Mouse (Mus musculus): Measurements from ENCODE around the gene 1500011B03Rik.

Gene 1500011B03Rik

GRCm38 (mm10) chr5:114809181-114809756 is 14.0 kb downstream of the 1500011B03Rik start:
- DNase-seq (ENCODE audit: low spot score in 2 of 2), result no peak

DNA sequence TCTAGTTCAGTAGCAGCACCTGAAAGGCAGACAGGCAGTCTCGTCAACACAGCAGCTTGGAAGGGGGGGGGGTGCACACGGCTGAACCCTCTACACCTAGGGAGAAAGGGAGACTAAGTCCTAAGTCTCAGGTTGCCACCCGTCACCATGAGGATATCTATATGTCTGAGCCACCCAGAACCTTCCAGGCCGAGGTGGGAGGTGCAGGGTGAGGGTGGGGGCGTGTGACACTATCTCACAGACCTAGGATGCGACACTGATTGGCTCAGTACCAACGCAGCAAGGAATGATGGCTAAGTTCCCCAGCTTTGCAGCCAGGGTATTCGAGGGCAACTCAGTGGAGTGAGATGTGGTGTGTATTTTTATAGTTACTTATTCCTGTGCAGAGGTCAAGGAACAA is 14.9 kb downstream of the 1500011B03Rik start:
- no peak for DNase-seq (ENCODE audit: low spot score in 2 of 2)

DNA sequence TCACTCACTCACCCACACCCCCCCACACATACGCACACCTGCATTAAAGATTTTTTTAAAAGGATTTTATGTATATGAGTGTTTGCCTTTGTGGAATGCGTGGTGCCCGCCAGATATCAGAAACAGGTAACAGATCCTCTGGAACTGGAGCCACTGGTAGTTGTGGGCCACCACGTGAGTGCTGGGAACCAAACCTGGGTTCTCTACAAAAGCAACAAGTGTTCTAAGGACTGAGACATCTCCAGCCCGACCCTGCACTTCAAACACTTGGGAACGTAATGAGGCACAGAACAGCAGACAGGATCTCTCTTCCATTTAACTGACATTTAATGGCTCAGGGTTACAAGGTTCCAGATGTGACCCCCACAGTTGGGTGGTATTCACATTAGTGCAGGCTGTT is 15.4 kb downstream of the 1500011B03Rik start:
- DNase-seq (ENCODE audit: low spot score in 2 of 2), result no peak

DNA sequence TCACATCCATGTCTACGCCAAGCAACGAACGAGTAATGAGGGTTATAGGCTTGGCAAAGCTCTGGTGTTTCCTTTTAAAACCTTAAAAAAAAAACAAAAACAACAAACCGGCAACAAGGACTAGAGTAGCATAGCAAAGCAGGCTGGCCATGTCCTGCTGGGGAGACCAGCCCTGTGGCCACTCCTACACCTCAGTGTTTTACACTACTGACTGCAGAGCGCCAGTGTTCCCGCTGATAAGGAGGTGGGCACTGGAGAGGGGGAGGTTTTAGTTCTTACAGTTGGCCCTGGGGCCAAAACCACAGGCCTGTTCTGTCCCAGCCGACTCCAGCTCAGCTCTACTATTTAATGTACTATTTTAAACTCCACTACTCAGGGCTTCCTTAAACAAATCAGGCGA is 15.8 kb downstream of the 1500011B03Rik start:
- no peak for DNase-seq (ENCODE audit: low spot score in 2 of 2)

DNA sequence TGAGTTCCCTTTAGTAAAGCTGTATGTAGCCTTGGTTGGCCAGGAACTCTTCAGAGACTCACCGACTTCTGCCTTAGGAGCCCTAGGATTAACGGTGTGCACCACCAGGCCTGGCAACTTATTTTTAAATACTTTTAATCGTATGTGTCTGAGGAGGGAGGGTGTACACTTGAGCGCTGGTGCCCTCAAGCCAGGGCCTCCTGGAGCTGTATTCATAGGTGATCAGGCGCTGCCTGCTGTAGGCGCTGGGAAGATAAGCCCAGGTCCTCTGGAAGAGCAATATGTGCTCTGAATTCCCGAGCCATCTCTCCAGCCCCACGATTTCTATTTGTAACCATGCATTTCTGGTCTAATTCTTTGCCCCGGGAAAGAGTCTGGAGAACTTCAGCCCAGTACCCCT is 16.2 kb downstream of the 1500011B03Rik start:
- no peak for DNase-seq (ENCODE audit: low spot score in 2 of 2)

- DNase-seq (ENCODE audit: low spot score in 2 of 2), result no peak
Observed at GRCm38 (mm10) chr5:114806636-114807035, 16.6 kb downstream of the 1500011B03Rik start.

GRCm38 (mm10) chr5:114805436-114806350 is 17.6 kb downstream of the 1500011B03Rik start:
- peak in 1 of 2 experiments; percentile 25 for DNase-seq (ENCODE audit: low spot score in 2 of 2)

GRCm38 (mm10) chr5:114804958-114805357 is 18.3 kb downstream of the 1500011B03Rik start:
- DNase-seq (ENCODE audit: low spot score in 2 of 2), result peak in 1 of 2 experiments; percentile 19

- DNase-seq (ENCODE audit: low spot score in 2 of 2), result no peak
Observed at GRCm38 (mm10) chr5:114804335-114804734, 18.9 kb downstream of the 1500011B03Rik start.

DNA sequence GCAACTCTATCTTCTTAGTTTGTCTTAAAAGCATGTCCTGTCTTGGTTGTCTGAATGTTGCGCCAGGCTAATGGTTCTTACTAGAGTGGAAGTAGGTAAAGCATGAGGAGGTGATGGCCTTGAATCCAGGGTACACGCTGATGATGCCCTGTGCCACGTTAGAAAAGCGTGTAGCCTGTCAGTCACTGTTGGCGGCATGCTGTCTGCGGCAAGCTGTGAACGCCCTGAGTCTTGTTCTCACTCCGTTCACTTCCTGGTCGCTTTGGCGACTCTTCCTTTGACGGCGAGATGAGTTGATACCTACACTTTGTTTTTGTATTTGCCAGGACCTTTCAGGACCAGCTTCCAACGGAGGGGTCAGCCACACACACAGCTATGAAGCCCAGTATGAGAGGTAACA is 20.0 kb downstream of the 1500011B03Rik start:
- no peak for DNase-seq (ENCODE audit: low spot score in 2 of 2)

DNA sequence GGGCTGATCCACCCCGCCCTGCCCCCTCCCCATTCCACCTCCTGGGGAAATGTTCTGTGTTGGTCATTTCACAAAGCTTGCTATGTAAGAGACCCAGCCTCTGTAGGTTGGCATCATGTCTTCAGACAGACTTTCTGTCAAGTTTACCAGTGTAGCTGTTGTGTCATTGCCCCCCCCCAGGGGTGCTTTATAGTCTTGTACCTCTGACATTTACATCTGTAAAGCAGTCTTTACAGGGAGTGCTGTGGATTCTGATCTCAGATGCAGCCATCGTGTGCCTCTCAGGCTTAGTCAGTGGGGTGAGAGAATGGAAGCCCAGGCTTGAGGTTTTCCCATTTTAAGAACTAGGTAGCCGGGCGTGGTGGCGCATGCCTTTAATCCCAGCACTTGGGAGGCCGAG is 21.4 kb downstream of the 1500011B03Rik start:
- no peak for DNase-seq (ENCODE audit: low spot score in 2 of 2)

DNA sequence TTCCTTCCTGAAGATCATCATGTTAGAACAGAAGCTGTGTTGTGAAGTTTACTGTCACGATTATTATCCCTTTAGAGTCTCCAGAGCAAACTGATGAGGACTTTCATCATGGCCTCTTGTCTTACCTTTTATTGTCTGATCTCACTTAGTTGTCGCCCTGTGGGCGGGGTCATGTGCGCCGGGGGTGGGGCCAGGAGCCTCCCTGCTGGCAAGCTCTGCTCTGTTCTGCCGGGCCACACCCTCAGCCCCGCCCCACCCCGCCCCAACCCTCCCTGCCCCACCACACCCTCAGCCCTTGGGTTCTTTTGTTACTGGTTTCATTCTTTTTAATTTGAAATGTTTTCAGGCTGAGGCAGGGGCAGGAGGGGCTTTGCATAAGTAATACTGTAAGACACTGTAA is 22.2 kb downstream of the 1500011B03Rik start:
- DNase-seq (ENCODE audit: low spot score in 2 of 2), result peak in 1 of 2 experiments; percentile 29

- peak in 1 of 2 experiments; percentile 59 for DNase-seq (ENCODE audit: low spot score in 2 of 2)
Observed at GRCm38 (mm10) chr5:114799848-114800247, 23.4 kb downstream of the 1500011B03Rik start.

DNA sequence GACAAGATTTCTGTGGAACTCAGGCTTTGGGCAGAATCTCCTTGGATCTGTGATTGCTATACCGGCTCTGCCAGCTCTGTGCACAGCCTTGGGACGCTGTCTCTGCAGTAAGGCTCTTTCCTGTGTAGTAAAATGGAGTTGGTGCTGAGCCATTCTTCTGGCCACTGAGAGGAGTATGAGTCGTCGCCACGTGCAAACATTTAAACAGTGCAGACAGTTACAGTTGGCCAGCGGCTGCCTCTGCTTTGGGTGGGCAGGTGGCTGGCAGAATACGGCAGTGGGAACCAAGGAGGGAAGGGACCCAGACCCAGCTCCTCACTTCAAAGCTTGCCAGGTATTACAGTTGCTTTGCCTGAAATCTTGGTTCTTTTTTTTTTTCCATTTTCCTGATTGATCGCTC is 26.0 kb downstream of the 1500011B03Rik start:
- no peak for DNase-seq (ENCODE audit: low spot score in 2 of 2)

GRCm38 (mm10) chr5:114796299-114797012 is 26.8 kb downstream of the 1500011B03Rik start:
- DNase-seq (ENCODE audit: low spot score in 2 of 2), result no peak

DNA sequence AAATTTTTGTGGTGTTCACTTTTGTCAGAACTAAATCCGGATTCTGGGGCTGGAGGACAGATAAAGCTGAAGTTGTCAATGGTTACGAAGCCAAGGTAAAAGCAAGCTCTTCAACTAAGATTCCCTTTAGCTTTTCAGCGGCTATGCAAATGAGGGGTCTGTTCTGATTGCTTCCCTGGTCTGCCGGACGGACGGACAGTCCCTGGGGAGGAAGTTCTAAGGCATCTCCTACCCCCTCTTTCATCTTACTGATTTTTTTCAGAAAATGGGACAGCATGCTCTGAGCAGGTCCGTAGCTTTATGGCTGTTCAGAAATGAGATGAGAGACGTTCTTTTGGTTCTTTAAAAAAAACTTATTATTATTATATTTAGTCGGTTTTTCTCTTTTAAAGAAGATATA is 27.6 kb downstream of the 1500011B03Rik start:
- no peak for DNase-seq (ENCODE audit: low spot score in 2 of 2)

GRCm38 (mm10) chr5:114795231-114795630 is 28.0 kb downstream of the 1500011B03Rik start:
- no peak for DNase-seq (ENCODE audit: low spot score in 2 of 2)

DNA sequence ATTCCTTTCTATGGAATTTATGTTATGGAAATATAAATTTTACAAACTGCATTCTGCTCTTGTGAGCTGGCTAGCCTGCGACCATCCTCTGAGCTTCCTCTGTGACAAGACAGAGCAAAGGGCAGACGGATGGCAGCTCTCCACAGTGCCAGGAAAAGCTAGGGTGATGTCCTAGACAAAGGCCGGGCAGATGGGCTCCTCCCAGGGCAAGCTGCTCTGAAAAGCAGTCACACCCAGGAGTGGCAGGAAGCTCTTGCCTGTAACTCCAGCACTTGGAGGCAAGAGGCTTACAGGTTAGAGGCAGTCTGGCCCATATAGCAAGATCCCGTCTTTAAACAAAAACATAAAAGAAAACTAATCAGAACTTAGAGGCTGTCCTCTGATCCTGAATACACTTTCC is 28.7 kb downstream of the 1500011B03Rik start:
- no peak for DNase-seq (ENCODE audit: low spot score in 2 of 2)

- DNase-seq (ENCODE audit: low spot score in 2 of 2), result no peak
Observed at GRCm38 (mm10) chr5:114793317-114793716, 30.0 kb downstream of the 1500011B03Rik start.

DNA sequence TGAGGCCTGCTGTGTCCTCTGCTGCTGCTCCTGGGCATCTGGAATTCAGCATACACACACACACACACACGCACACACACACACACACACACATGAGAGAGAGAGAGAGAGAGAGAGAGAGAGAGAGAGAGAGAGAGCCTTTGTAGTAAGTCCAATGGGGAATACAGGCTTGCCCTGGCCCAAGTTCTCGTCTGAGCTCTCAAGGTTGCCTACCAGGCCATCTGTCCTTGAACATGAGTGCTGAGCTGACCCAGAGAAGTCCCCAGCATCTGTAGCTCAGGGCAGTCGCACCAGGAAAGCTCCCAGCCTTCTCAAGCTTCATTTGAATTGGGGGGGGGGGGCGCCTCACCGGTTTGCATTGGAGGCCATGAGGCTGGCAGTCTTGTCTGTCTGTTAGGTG is 38.1 kb downstream of the 1500011B03Rik start:
- DNase-seq (ENCODE audit: low spot score in 2 of 2), result no peak

DNA sequence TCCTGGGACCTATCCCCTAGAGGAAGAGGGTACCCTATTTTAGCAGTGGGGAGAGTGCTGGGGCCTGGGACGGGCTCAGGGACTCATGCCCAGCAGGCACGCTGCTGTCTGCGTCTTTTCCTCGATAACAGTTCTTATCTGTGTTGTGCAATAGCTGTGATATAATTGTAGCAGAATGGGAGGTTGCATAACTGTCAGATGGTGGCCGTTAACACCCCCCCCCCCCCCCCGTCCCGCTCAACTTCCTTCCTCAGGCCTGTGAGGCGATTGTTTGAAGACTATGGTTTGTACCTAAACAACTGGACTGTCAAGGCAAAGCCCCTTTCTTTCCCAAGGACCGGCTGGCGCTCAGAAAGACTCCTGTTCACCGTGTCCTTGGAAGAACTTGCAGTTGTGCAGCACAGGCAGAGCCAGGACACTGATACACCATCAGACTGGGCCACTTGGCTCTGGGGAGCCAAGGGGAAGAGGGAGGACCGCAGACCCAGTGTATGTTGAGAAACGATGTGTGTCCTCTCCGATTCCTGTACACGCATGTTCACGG is 38.6 kb downstream of the 1500011B03Rik start:
- peak in 1 of 2 experiments; percentile 40 for DNase-seq (ENCODE audit: low spot score in 2 of 2)

All from urinary bladder, postnatal 36 days (tissue).